Mouse (Mus musculus): ENCODE results near the gene Usp32. TPM values are rescaled to one million over a fixed set of nuclear protein-coding genes. Genes with fewer than 3 reads are reported as not detected.

Usp32 gene
- polyA plus RNA-seq, 1 experiment from 2014 or later: 7.1 TPM

DNA sequence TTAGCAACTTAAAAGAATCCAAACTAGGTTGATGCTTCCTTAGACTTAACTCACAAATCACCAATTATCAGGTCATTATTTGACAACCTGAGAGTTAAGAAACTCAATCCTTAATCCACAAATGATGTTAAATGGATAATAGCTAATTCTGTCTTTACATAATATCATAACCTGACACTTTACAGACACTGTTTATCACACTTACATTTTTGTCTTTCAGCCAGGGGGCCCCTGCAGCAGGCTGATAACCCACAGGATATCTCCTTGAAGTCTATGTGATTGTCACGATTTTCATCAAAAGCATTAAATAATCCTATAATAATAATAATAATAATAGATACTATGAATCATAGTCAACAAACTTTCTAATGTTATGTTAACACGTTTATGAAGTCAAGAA, 84.4 kb downstream of the Usp32 start:
- ATAC-seq (ENCODE audit: low FRiP score, low TSS enrichment): no peak
- Histone ChIP-seq H3K4me2 (replicated peaks; ENCODE audit: low read depth, low read length) (no peak overlapping the region), H3K4me3 (ENCODE audit: low read length) (no peak overlapping the region), H3K27me3 (ENCODE audit: control insufficient read depth, insufficient read depth, low read length) (no peaks in the 10 kb centered on the region), H3K9ac (ENCODE audit: low read depth, low read length) (no peak overlapping the region), H3K4me1 (ENCODE audit: control insufficient read depth, insufficient read depth, low read length) (no peaks in the 10 kb centered on the region), H3K9me3 (ENCODE audit: control insufficient read depth, low read length) (no peaks in the 10 kb centered on the region), H3K36me3 (ENCODE audit: control insufficient read depth, insufficient read depth, low read length) (peaks cover 2% of the 10 kb centered on the region; the same call in 1 of the 2 replicates), H3K27ac (ENCODE audit: low read depth, low read length) (no peak overlapping the region)
- WGBS: 87% methylated on average over 2 of the region's 2 CpGs

DNA sequence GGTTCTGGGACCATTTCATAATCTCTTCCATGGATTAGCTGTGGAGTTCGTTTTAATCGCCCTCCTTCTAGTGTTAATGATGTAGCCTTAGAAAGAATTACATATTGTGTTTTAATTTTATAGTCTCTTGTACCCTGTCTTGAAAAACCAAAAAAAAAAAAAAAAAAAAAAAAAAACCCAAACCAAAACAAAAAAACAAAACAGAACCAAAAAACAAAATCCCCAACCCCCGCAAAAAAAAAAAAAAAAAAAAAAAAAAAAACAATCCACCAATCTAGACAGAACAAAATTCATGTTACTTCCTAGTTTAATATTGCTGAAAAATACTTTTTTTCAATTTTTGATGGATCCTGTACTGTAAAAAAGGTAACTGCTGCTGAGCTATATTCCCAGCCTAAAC, 100.7 kb downstream of the Usp32 start:
- 92% methylated on average over 3 of the region's 3 CpGs for WGBS
- H3K4me1 ChIP-seq (ENCODE audit: control insufficient read depth, insufficient read depth, low read length): no peaks in the 10 kb centered on the region
- no peaks in the 10 kb centered on the region for H3K9me3 ChIP-seq (ENCODE audit: control insufficient read depth, low read length)
- no peaks in the 10 kb centered on the region for H3K27me3 ChIP-seq (ENCODE audit: control insufficient read depth, insufficient read depth, low read length)
- no peak overlapping the region for H3K9ac ChIP-seq (ENCODE audit: low read depth, low read length)
- no peak overlapping the region for H3K4me3 ChIP-seq (ENCODE audit: low read length)
- H3K4me2 ChIP-seq (replicated peaks; ENCODE audit: low read depth, low read length): no peak overlapping the region
- no peak for ATAC-seq (ENCODE audit: low FRiP score, low TSS enrichment)
- H3K27ac ChIP-seq (ENCODE audit: low read depth, low read length): no peak overlapping the region
- peaks cover 14% of the 10 kb centered on the region; the same call in 1 of the 2 replicates for H3K36me3 ChIP-seq (ENCODE audit: control insufficient read depth, insufficient read depth, low read length)

DNA sequence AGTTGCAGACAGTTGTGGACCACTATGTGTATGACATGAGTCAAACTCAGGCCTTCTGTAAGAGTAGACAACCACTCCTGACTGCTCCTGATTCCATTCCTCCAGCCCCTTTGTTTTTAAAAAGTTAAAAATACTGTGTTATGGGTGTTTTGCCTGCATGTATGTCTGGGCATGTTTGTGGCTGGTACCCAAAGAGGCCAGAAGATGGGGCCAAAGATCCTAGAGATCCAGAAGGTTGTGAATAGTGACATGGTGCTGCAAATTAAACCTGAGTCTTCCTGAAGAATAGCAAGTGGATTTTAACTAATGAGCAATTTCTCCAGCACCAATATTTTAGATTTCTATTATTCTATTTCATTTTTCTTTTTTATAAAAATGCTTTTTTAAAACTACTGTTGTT, 126.8 kb downstream of the Usp32 start:
- no peak overlapping the region for H3K27ac ChIP-seq (ENCODE audit: low read depth, low read length)
- no peak for ATAC-seq (ENCODE audit: low FRiP score, low TSS enrichment)
- H3K27me3 ChIP-seq (ENCODE audit: control insufficient read depth, insufficient read depth, low read length): no peaks in the 10 kb centered on the region

DNA sequence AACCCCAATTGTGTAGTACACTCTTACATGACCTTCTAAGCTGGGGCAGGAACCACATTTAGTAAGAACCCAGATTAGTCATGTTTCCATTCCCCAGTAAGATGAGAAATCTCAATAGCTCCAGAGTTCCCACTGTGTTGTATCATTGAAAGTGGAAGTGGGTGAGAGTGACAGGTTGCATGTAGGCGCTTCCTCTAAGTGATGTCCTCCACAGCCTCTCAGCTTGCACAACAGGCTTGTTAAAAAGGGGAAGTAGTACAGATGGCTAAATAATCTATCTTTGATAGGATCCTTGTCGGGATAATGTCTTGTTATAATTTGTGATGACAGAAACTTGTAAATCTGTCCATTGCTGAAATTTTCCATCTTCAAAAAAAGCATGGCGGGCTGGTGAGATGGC, 136.4 kb downstream of the Usp32 start:
- H3K4me1 ChIP-seq (ENCODE audit: control insufficient read depth, insufficient read depth, low read length): no peaks in the 10 kb centered on the region
- ATAC-seq (ENCODE audit: low FRiP score, low TSS enrichment): no peak
- 83% methylated on average over 3 of the region's 3 CpGs for WGBS
- H3K27ac ChIP-seq (ENCODE audit: low read depth, low read length): no peak overlapping the region
- no peak overlapping the region for H3K9ac ChIP-seq (ENCODE audit: low read depth, low read length)
- no peak overlapping the region for H3K4me2 ChIP-seq (replicated peaks; ENCODE audit: low read depth, low read length)
- H3K36me3 ChIP-seq (ENCODE audit: control insufficient read depth, insufficient read depth, low read length): peaks cover 14% of the 10 kb centered on the region; the same call in 1 of the 2 replicates
- no peaks in the 10 kb centered on the region for H3K9me3 ChIP-seq (ENCODE audit: control insufficient read depth, low read length)
- H3K4me3 ChIP-seq (ENCODE audit: low read length): no peak overlapping the region
- no peaks in the 10 kb centered on the region for H3K27me3 ChIP-seq (ENCODE audit: control insufficient read depth, insufficient read depth, low read length)

More for the DNA sequence above, 126.8 kb downstream of the Usp32 start:
- Histone ChIP-seq H3K9ac (ENCODE audit: low read depth, low read length) (no peak overlapping the region), H3K36me3 (ENCODE audit: control insufficient read depth, insufficient read depth, low read length) (peaks cover 19% of the 10 kb centered on the region; the same call in 1 of the 2 replicates), H3K9me3 (ENCODE audit: control insufficient read depth, low read length) (no peaks in the 10 kb centered on the region), H3K4me2 (replicated peaks; ENCODE audit: low read depth, low read length) (no peak overlapping the region), H3K4me1 (ENCODE audit: control insufficient read depth, insufficient read depth, low read length) (no peaks in the 10 kb centered on the region), H3K4me3 (ENCODE audit: low read length) (no peak overlapping the region)

DNA sequence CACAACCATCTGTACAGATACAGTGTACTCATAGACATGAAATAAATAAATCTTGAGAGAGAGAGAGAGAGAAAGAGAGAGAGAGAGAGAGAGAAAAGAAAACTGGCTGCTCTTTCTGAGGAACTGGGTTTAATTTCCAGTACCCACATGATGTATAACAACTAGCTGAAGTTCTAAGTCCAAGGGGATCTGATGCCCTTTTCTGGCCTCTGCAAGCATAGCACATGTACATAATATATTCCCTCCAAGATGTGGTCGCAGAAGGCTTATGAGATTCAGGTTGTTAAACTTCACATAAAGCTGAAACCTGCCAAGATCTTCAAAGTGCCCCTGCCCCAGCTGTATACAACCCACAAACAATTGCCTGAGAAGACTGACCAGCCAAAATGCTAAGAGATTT, 144.7 kb downstream of the Usp32 start:
- Histone ChIP-seq H3K27me3 (ENCODE audit: control insufficient read depth, insufficient read depth, low read length) (no peaks in the 10 kb centered on the region), H3K4me1 (ENCODE audit: control insufficient read depth, insufficient read depth, low read length) (no peaks in the 10 kb centered on the region)
- 85% methylated on average over 1 of the region's 1 CpGs for WGBS

DNA sequence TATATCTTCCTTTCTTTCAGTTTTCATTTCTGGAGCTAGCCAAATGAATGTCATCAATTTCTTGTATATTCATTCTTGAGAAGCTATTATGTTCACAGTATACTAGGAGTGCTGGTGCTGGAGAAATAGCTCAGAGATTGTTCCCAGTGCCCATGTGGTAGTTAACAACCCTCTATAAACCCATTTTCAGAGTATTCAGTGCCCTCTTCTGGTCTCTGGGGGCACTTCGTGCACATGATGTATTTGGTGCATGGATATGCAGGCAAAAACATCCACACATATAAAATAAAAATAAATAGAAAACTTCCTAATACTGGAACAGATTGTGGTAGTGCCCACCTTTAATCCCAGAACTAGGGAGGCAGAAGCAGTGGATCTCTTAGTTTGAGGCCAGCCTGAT, 147.0 kb downstream of the Usp32 start:
- H3K27ac ChIP-seq (ENCODE audit: low read depth, low read length): no peak overlapping the region
- H3K4me3 ChIP-seq (ENCODE audit: low read length): no peak overlapping the region
- no peak for ATAC-seq (ENCODE audit: low FRiP score, low TSS enrichment)
- WGBS: 97% methylated on average over 1 of the region's 1 CpGs
- H3K27me3 ChIP-seq (ENCODE audit: control insufficient read depth, insufficient read depth, low read length): no peaks in the 10 kb centered on the region
- no peak overlapping the region for H3K4me2 ChIP-seq (replicated peaks; ENCODE audit: low read depth, low read length)
- H3K9me3 ChIP-seq (ENCODE audit: control insufficient read depth, low read length): no peaks in the 10 kb centered on the region
- peaks cover 36% of the 10 kb centered on the region; the same call in 1 of the 2 replicates for H3K36me3 ChIP-seq (ENCODE audit: control insufficient read depth, insufficient read depth, low read length)
- no peak overlapping the region for H3K9ac ChIP-seq (ENCODE audit: low read depth, low read length)
- no peaks in the 10 kb centered on the region for H3K4me1 ChIP-seq (ENCODE audit: control insufficient read depth, insufficient read depth, low read length)

More for the DNA sequence above, 144.7 kb downstream of the Usp32 start:
- Histone ChIP-seq H3K9me3 (ENCODE audit: control insufficient read depth, low read length) (no peaks in the 10 kb centered on the region), H3K27ac (ENCODE audit: low read depth, low read length) (no peak overlapping the region), H3K4me3 (ENCODE audit: low read length) (no peak overlapping the region), H3K4me2 (replicated peaks; ENCODE audit: low read depth, low read length) (no peak overlapping the region), H3K9ac (ENCODE audit: low read depth, low read length) (no peak overlapping the region), H3K36me3 (ENCODE audit: control insufficient read depth, insufficient read depth, low read length) (peaks cover 30% of the 10 kb centered on the region; the same call in 1 of the 2 replicates)
- ATAC-seq (ENCODE audit: low FRiP score, low TSS enrichment): no peak

DNA sequence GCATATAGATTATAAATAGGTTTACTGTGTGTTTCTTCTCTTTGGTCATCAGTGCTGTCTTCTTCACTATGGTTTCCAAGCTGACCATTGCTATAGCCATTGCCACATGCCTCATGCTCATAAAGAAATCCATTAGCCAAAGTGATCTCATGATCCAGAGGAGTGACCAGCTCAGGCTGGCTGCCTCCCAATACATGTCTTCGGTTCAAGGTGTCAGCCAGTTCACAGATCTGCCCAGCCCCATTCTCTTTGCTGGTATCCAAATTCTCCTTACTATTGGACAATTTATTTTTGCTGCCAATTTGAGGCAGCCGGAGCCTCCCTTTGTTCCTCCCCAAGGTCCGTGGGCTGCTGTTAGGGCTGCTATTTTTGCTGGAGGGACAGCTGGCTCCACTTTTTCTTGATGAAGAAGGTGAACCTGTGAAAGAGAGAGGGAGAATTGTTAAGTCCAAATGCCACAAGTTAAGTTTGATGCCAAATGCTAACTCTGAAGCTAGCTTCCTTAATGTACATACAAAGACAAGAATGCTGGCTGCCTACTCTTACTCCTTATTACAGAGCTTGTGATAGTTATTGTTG, 151.5 kb downstream of the Usp32 start:
- ATAC-seq (ENCODE audit: low FRiP score, low TSS enrichment): no peak
- no peaks in the 10 kb centered on the region for H3K9me3 ChIP-seq (ENCODE audit: control insufficient read depth, low read length)
- H3K4me2 ChIP-seq (replicated peaks; ENCODE audit: low read depth, low read length): no peak overlapping the region
- H3K36me3 ChIP-seq (ENCODE audit: control insufficient read depth, insufficient read depth, low read length): peaks cover 39% of the 10 kb centered on the region; the same call in 1 of the 2 replicates
- 86% methylated on average over 3 of the region's 3 CpGs for WGBS
- H3K9ac ChIP-seq (ENCODE audit: low read depth, low read length): no peak overlapping the region
- H3K4me3 ChIP-seq (ENCODE audit: low read length): no peak overlapping the region
- no peak overlapping the region for H3K27ac ChIP-seq (ENCODE audit: low read depth, low read length)
- H3K4me1 ChIP-seq (ENCODE audit: control insufficient read depth, insufficient read depth, low read length): no peaks in the 10 kb centered on the region
- no peaks in the 10 kb centered on the region for H3K27me3 ChIP-seq (ENCODE audit: control insufficient read depth, insufficient read depth, low read length)

DNA sequence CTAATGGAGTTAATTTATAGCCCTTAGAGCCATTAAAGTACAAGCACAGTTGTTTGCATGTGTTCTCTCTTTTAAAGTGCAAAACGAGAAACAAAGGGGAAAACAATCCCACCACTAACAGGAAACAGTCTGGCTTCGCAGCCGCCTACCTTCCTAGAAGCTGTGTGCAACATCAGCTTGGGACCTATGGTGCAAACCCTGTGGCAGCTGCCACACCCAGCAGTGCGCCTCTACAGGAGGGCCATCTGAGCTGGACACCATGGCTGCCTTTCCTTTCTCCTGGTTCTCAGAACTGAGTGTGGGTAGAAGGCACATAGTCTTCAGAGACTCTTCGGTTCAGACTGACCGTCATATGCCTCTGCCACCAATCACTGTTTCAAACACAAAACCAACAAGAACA, 154.5 kb downstream of the Usp32 start:
- WGBS: 82% methylated on average over 6 of the region's 6 CpGs

DNA sequence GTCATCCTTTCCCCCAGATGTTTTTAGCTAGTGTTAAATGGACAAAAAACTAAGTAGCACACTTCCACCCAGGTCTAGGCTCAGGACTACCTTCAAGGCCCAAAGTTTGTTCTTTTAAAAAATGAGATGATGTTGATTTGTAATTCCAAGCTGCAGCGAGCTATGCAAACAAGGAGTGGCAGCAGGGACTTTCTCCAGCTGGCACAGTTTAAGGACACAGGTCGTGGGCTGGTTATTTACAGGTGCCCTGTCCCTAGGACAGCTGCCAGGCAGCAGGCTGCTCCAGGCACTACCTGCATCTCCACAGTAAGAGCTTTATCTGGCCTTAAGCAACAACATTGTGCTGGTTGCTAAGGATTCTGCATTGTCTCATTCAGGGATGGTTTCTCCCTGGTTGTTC, 159.3 kb downstream of the Usp32 start:
- H3K4me2 ChIP-seq (replicated peaks; ENCODE audit: low read depth, low read length): no peak overlapping the region
- H3K27me3 ChIP-seq (ENCODE audit: control insufficient read depth, insufficient read depth, low read length): no peaks in the 10 kb centered on the region
- H3K36me3 ChIP-seq (ENCODE audit: control insufficient read depth, insufficient read depth, low read length): peaks cover 6% of the 10 kb centered on the region; the same call in 1 of the 2 replicates
- WGBS: 76% methylated on average over 2 of the region's 2 CpGs
- H3K4me1 ChIP-seq (ENCODE audit: control insufficient read depth, insufficient read depth, low read length): no peaks in the 10 kb centered on the region
- H3K4me3 ChIP-seq (ENCODE audit: low read length): no peak overlapping the region
- no peak overlapping the region for H3K9ac ChIP-seq (ENCODE audit: low read depth, low read length)
- ATAC-seq (ENCODE audit: low FRiP score, low TSS enrichment): no peak
- H3K9me3 ChIP-seq (ENCODE audit: control insufficient read depth, low read length): no peaks in the 10 kb centered on the region
- H3K27ac ChIP-seq (ENCODE audit: low read depth, low read length): no peak overlapping the region

More for the DNA sequence above, 154.5 kb downstream of the Usp32 start:
- Histone ChIP-seq H3K27me3 (ENCODE audit: control insufficient read depth, insufficient read depth, low read length) (no peaks in the 10 kb centered on the region), H3K27ac (ENCODE audit: low read depth, low read length) (no peak overlapping the region), H3K4me3 (ENCODE audit: low read length) (no peak overlapping the region), H3K36me3 (ENCODE audit: control insufficient read depth, insufficient read depth, low read length) (peaks cover 22% of the 10 kb centered on the region; the same call in 1 of the 2 replicates), H3K9me3 (ENCODE audit: control insufficient read depth, low read length) (no peaks in the 10 kb centered on the region), H3K4me1 (ENCODE audit: control insufficient read depth, insufficient read depth, low read length) (no peaks in the 10 kb centered on the region), H3K4me2 (replicated peaks; ENCODE audit: low read depth, low read length) (no peak overlapping the region), H3K9ac (ENCODE audit: low read depth, low read length) (no peak overlapping the region)
- ATAC-seq (ENCODE audit: low FRiP score, low TSS enrichment): no peak
